9 mouse cellular contexts compared by ENCODE assay signal in the genomic region with DNA sequence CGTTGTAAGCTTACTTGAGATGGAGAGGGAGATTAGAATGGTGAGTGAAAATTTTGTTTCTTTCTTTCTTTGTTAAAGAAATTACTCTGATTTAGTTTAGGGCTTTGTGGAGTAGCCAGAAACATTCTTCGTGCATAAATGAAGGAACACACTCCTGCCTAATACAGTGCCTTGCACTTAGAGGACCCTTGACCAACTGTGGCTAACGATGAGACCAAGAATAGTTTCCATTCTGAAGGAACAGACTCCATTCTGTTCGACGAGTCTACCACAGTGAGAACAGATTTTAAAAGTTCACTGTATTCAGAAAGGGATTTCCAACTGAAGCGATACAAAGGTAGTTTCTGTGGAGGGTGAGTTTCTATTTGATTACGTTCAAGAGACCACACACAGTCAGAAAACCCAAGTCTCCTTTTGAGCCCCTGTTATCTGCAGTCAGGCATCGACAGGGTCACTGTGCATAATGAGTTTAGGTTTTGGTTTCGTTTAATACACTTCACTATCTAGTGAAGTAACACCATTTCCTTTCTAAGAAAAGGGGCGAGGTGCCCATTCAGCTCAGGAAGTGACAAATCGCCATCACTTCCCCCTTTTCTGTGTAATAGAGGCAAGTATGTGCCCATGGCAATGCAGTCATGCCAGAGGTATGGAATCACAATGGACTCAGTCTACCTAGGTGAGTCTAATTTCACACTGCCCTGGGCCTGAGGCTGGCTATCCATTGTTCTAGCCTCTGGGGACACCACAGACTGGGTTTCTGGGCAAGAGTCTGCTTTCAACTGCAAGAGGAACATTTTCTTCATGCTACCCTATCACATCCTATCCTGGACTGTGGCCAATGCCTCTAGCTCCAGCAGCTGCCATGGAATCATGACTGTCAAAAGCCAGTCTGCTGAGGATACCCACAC. TPM values are rescaled to one million over a fixed set of nuclear protein-coding genes. Genes with fewer than 3 reads are reported as not detected.
DNase-seq lines count a peak whose midpoint lies in the region; ATAC-seq and TF ChIP-seq lines count a peak whose summit lies in the region.
"Had no signal": no experiment of that assay in that cellular context is flagged by ENCODE, and none has a peak within 500 bp of the region (broad histone marks: within the 10 kb centered on the region; RNA-seq: fewer than 3 reads in every experiment).

No protein-coding gene starts in this region.

- TF ChIP-seq EP300 in heart, adult 2 months (IDR thresholded peaks at IDR 0.05; ENCODE audit: insufficient read depth, low read depth, low read length) = no peak

- WGBS in heart, adult 2 months = 55% methylated on average over 11 of the region's 11 CpGs
- WGBS in heart, embryonic 10.5 days = 66% methylated on average over 11 of the region's 11 CpGs
- 82% methylated on average over 11 of the region's 11 CpGs for WGBS in midbrain, embryonic 10.5 days

- H3K9me3 ChIP-seq in heart, embryonic 10.5 days = no peaks in the 10 kb centered on the region
- no peaks in the 10 kb centered on the region for H3K9me3 ChIP-seq in midbrain, embryonic 10.5 days (replicated peaks)

- no peaks in the 10 kb centered on the region for H3K27me3 ChIP-seq in heart, adult 2 months (ENCODE audit: control insufficient read depth, insufficient read depth, low read length)
- H3K27me3 ChIP-seq in heart, embryonic 10.5 days (ENCODE audit: insufficient read depth, poor library complexity, severe bottlenecking) = no peaks in the 10 kb centered on the region
- no peaks in the 10 kb centered on the region for H3K27me3 ChIP-seq in midbrain, embryonic 10.5 days (ENCODE audit: low read depth, poor library complexity, severe bottlenecking)
- H3K27me3 ChIP-seq: Patski had no signal

- H3K27ac ChIP-seq in heart, adult 2 months = peak overlapping the region; percentile 0; the same call in 1 of the 2 replicates
- no peak overlapping the region for H3K27ac ChIP-seq in heart, embryonic 10.5 days
- H3K27ac ChIP-seq in midbrain, embryonic 10.5 days (replicated peaks) = no peak overlapping the region

- H3K36me3 ChIP-seq in heart, adult 2 months (ENCODE audit: control insufficient read depth, insufficient read depth, low read length) = no peaks in the 10 kb centered on the region
- no peaks in the 10 kb centered on the region for H3K36me3 ChIP-seq in heart, embryonic 10.5 days
- H3K36me3 ChIP-seq in midbrain, embryonic 10.5 days = no peaks in the 10 kb centered on the region

- H3K9ac ChIP-seq in heart, adult 2 months (ENCODE audit: low read depth, low read length) = no peak overlapping the region

- H3K4me3 ChIP-seq in heart, adult 2 months = no peak overlapping the region
- H3K4me3 ChIP-seq in heart, embryonic 10.5 days = no peak overlapping the region
- no peak overlapping the region for H3K4me3 ChIP-seq in midbrain, embryonic 10.5 days

- H3K4me1 ChIP-seq in heart, adult 2 months (ENCODE audit: control insufficient read depth, insufficient read depth, low read length) = peaks cover 6% of the 10 kb centered on the region
- H3K4me1 ChIP-seq in heart, embryonic 10.5 days = no peaks in the 10 kb centered on the region
- H3K4me1 ChIP-seq in midbrain, embryonic 10.5 days = no peaks in the 10 kb centered on the region

- no peak for TF ChIP-seq CTCF in heart, adult 2 months (IDR thresholded peaks at IDR 0.05)

- H3K79me2 ChIP-seq in heart, adult 2 months (replicated peaks; ENCODE audit: control insufficient read depth, insufficient read depth, low read length) = no peaks in the 10 kb centered on the region

- peak; percentile 69 to 72 for DNase-seq in heart, adult 2 months
- no peak for DNase-seq in heart, embryonic 10.5 days (ENCODE audit: low spot score)
- peak; percentile 39 for DNase-seq in adrenal gland, postnatal 25 days
- DNase-seq in heart, adult 8-10 months (ENCODE audit: low spot score) = peak; percentile 76
- peak; percentile 27 to 47 for DNase-seq in layer of hippocampus, postnatal 14 days (ENCODE audit: low spot score in 2 of 2)
- peak; percentile 12 for DNase-seq in naive thymus-derived CD4-positive, alpha-beta T cell, adult 2 months (ENCODE audit: low read depth)
- no peak for DNase-seq in midbrain, embryonic 10.5 days (ENCODE audit: low spot score)

- no peak for TF ChIP-seq POLR2A in heart, adult 2 months (IDR thresholded peaks at IDR 0.05; ENCODE audit: insufficient read depth, low read depth, low read length)

- ATAC-seq in erythroid progenitor cell, adult 5-6 weeks (replicated peaks; ENCODE audit: low FRiP score, poor library complexity, severe bottlenecking) = no peak; the same call in 1 of the 2 replicates
- ATAC-seq: Patski had no signal

- intact Hi-C loops in heart, adult 2 months (cut with DNase I) = loop anchor here (2.0 to 5.0 kb wide), 3 partner anchors 15 to 143 kb away; no protein-coding TSS in a partner anchor

RNA-seq across cellular contexts. Expression of a gene that starts 50.2 kb away (rescaled TPM):
- 100 to 1,000 TPM; 105 to 110 TPM for total RNA-seq in heart, adult 2 months (2021)
- polyA plus RNA-seq in heart, adult 2 months (2012; rRNA removed) = 52.1 and 60.7 TPM in 2 replicates
- polyA plus RNA-seq in heart, embryonic 10.5 days (2016; fragmentation: Nextera tagmentation; extraction: Ambion mirVana) = 97.3 and 108 TPM in 2 replicates
- 99.7 and 118 TPM in 2 replicates for total RNA-seq in adrenal gland, postnatal 25 days (2021)
- 100 to 1,000 TPM in 2 of 4 experiments, 10 to 100 TPM in 2; 97.9 to 120 (median 104) TPM for total RNA-seq in heart, adult 8-10 months (2022)
- 10 to 100 TPM; 77.6 to 85.5 TPM for total RNA-seq in layer of hippocampus, postnatal 14 days (2021)
- polyA plus RNA-seq in midbrain, embryonic 10.5 days (2016; fragmentation: Nextera tagmentation; extraction: Ambion mirVana) = 119 and 135 TPM in 2 replicates
- 18.4 and 40.7 TPM in 2 replicates for total RNA-seq in erythroid progenitor cell, adult 5-6 weeks (2015; ENCODE audit: low replicate concordance)
- total RNA-seq in erythroid progenitor cell, adult 5-6 weeks (2017; ENCODE audit: low replicate concordance) = 34.3 and 54.9 TPM in 2 replicates

Comparison
In these comparisons a context has a peak if more than half of its experiments do, and no peak if none do; other contexts are left out.
1. DNase-seq: peak in heart, adult 2 months (2 of 2), adrenal gland, postnatal 25 days (single experiment), heart, adult 8-10 months (single experiment), layer of hippocampus, postnatal 14 days (2 of 2) and naive thymus-derived CD4-positive, alpha-beta T cell, adult 2 months (single experiment); none in heart, embryonic 10.5 days (single experiment) and midbrain, embryonic 10.5 days (single experiment).